Mouse (Mus musculus): ENCODE measurements around the gene Ifi35. TPM values are rescaled to one million over a fixed set of nuclear protein-coding genes. Genes with fewer than 3 reads are reported as not detected.
A peak's percentile ranks its signal among the peaks of the same experiment; 100 is the strongest.

Gene Ifi35
- 2.7 and 4.1 TPM in 2 replicates for polyA plus RNA-seq (2014; fragmentation: Nextera tagmentation; extraction: Ambion mirVana)

GRCm38 (mm10) chr11:101448274-101448746 lies at the start of gene Ifi35:
Gene Ifi35 (plus strand): TSS chr11:101448407.
- H3K4me3 ChIP-seq (ENCODE audit: low read depth, low read length): no peak within 1 kb of the TSS
- ATAC-seq (ENCODE audit: low FRiP score) (no peak), DNase-seq (ENCODE audit: low spot score, missing footprints) (no peak)
- peaks cover 12% of the 10 kb centered on the region; the same call in 1 of the 2 replicates for H3K36me3 ChIP-seq (ENCODE audit: control insufficient read depth, insufficient read depth, low read length)
- H3K9ac ChIP-seq (ENCODE audit: low read length): no peak within 1 kb of the TSS
- no peak within 1 kb of the TSS for H3K4me2 ChIP-seq
- no peak within 1 kb of the TSS for H3K27ac ChIP-seq (ENCODE audit: low read depth, low read length)
- no peaks in the 10 kb centered on the region for H3K27me3 ChIP-seq (ENCODE audit: control insufficient read depth, insufficient read depth, low read length)
- WGBS: 43% methylated on average over 10 of the region's 10 CpGs
- H3K9me3 ChIP-seq (ENCODE audit: control insufficient read depth, low read length): no peaks in the 10 kb centered on the region
- H3K4me1 ChIP-seq (ENCODE audit: control insufficient read depth, insufficient read depth, low read length): peaks cover 5% of the 10 kb centered on the region

DNA sequence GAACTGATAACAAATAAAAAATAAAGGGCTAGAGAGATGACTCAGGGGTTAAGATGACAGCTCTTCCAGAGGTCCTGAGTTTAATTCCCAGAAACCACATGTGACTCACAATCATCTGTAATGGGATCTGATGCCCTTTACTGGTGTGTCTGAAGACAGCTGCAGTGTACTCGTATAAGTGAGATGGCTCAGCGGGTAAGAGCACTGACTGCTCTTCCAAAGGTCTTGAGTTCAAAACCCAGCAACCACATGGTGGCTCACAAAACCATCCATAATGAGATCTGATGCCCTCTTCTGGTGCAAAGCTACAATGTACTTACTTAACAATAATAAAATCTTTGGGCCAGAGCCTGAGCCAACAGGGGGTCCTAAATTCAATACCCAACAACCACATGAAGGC lies 32.9 kb upstream of the Ifi35 start:
- DNase-seq (ENCODE audit: low spot score, missing footprints) (no peak), ATAC-seq (ENCODE audit: low FRiP score) (no peak)
- H3K27me3 ChIP-seq (ENCODE audit: control insufficient read depth, insufficient read depth, low read length): no peaks in the 10 kb centered on the region
- H3K9me3 ChIP-seq (ENCODE audit: control insufficient read depth, low read length): no peaks in the 10 kb centered on the region
- peaks cover 10% of the 10 kb centered on the region for H3K36me3 ChIP-seq (ENCODE audit: control insufficient read depth, insufficient read depth, low read length)
- no peak overlapping the region for H3K4me3 ChIP-seq (ENCODE audit: low read depth, low read length)
- peaks cover 5% of the 10 kb centered on the region for H3K4me1 ChIP-seq (ENCODE audit: control insufficient read depth, insufficient read depth, low read length)
- no peak overlapping the region for H3K4me2 ChIP-seq
- H3K9ac ChIP-seq (ENCODE audit: low read length): no peak overlapping the region
- no peak overlapping the region for H3K27ac ChIP-seq (ENCODE audit: low read depth, low read length)
- WGBS: 85% methylated on average over 2 of the region's 2 CpGs

GRCm38 (mm10) chr11:101416433-101417100 lies 31.6 kb upstream of the Ifi35 start:
- H3K4me3 ChIP-seq (ENCODE audit: low read depth, low read length): peak overlapping the region; percentile 87
- no peaks in the 10 kb centered on the region for H3K9me3 ChIP-seq (ENCODE audit: control insufficient read depth, low read length)
- H3K36me3 ChIP-seq (ENCODE audit: control insufficient read depth, insufficient read depth, low read length): peaks cover 2% of the 10 kb centered on the region; the same call in 1 of the 2 replicates
- 3% methylated on average over 11 of the region's 11 CpGs for WGBS
- peaks cover 5% of the 10 kb centered on the region for H3K4me1 ChIP-seq (ENCODE audit: control insufficient read depth, insufficient read depth, low read length)
- peak; percentile 63 for ATAC-seq (ENCODE audit: low FRiP score)
- H3K9ac ChIP-seq (ENCODE audit: low read length): peak overlapping the region; percentile 93
- H3K4me2 ChIP-seq: peak overlapping the region; percentile 85
- no peaks in the 10 kb centered on the region for H3K27me3 ChIP-seq (ENCODE audit: control insufficient read depth, insufficient read depth, low read length)
- no peak for DNase-seq (ENCODE audit: low spot score, missing footprints)
- peak overlapping the region; percentile 32; the same call in 1 of the 2 replicates for H3K27ac ChIP-seq (ENCODE audit: low read depth, low read length)

DNA sequence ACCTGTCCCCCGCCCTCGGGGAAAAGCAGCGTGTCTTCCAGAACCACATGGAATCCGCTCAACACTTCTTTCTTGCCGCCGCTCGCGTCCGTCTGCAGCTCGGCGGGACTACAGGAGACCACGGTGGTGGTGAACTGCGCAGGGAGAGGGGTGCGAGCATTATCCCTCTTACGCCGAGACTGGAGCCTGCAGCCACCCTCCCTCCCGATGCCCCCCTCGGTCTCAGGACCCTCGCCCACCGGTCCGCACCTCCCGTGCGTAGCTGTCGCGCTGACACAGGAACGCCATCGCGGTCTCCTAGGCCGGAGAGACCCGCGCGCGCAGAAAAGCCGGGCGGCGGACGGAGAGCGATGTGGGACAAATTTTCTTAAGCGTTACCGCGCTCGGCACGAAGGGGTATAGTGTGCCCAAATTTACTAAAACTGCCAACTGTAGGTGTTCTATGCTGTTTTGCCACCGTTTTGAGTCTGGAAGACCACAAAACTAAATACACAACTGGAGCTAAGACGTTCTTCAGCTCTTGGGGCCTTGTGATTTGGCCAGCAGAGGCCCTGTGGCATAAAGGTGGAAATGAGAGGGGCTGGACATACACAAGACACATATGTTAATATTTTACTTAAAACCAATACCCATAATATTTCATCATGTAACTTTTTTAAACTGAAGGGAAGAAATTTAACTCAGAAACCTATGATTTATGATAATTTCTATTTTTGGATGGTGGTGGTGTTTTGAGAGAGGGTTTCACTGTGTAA lies 30.9 kb upstream of the Ifi35 start, which contains the start of gene Aarsd1:
Gene Aarsd1 (minus strand): TSS at position 515 of the 755 bp plus-strand sequence.
- no peaks in the 10 kb centered on the region for H3K36me3 ChIP-seq (ENCODE audit: control insufficient read depth, insufficient read depth, low read length)
- peaks cover 5% of the 10 kb centered on the region for H3K4me1 ChIP-seq (ENCODE audit: control insufficient read depth, insufficient read depth, low read length)
- H3K27me3 ChIP-seq (ENCODE audit: control insufficient read depth, insufficient read depth, low read length): no peaks in the 10 kb centered on the region
- H3K4me3 ChIP-seq (ENCODE audit: low read depth, low read length): peak within 1 kb of the TSS; percentile 87
- H3K27ac ChIP-seq (ENCODE audit: low read depth, low read length): peak within 1 kb of the TSS; percentile 32; the same call in 1 of the 2 replicates
- ATAC-seq (ENCODE audit: low FRiP score): peak; percentile 83
- no peaks in the 10 kb centered on the region for H3K9me3 ChIP-seq (ENCODE audit: control insufficient read depth, low read length)
- H3K4me2 ChIP-seq: peak within 1 kb of the TSS; percentile 85
- DNase-seq (ENCODE audit: low spot score, missing footprints): peak; percentile 99
- peak within 1 kb of the TSS; percentile 93 for H3K9ac ChIP-seq (ENCODE audit: low read length)
- WGBS: under 1% methylated on average over 45 of the region's 45 CpGs

DNA sequence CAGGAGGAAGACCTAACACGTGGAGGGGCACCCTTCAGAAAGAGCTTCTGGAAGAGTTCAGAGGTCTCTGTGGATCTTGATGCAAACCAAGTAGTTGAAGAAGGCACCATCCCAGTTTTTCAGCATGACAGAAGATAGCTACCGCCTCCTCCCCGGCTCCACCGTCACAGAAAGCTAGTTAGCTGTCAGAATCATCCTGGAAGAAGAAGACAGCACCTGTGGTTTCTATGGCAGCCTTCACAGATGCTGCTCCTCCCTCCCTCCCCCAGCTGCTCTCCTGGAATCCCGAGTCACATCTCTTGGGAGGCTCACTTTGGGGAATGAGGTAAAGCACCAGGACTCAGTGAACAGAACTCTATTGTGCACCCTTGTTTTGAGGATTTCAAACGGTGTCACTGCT lies 29.2 kb upstream of the Ifi35 start:
- H3K9me3 ChIP-seq (ENCODE audit: control insufficient read depth, low read length): no peaks in the 10 kb centered on the region
- no peak overlapping the region for H3K27ac ChIP-seq (ENCODE audit: low read depth, low read length)
- H3K27me3 ChIP-seq (ENCODE audit: control insufficient read depth, insufficient read depth, low read length): 0 out of 2 replicates have a peak, but pooled peaks cover 4% of the 10 kb centered on the region
- no peak for DNase-seq (ENCODE audit: low spot score, missing footprints)
- no peak for ATAC-seq (ENCODE audit: low FRiP score)
- no peak overlapping the region for H3K4me3 ChIP-seq (ENCODE audit: low read depth, low read length)
- no peak overlapping the region for H3K4me2 ChIP-seq
- 60% methylated on average over 6 of the region's 6 CpGs for WGBS
- H3K36me3 ChIP-seq (ENCODE audit: control insufficient read depth, insufficient read depth, low read length): no peaks in the 10 kb centered on the region
- H3K9ac ChIP-seq (ENCODE audit: low read length): no peak overlapping the region
- H3K4me1 ChIP-seq (ENCODE audit: control insufficient read depth, insufficient read depth, low read length): peaks cover 6% of the 10 kb centered on the region

- Histone ChIP-seq H3K36me3 (ENCODE audit: control insufficient read depth, insufficient read depth, low read length) (no peaks in the 10 kb centered on the region), H3K4me3 (ENCODE audit: low read depth, low read length) (no peak overlapping the region), H3K4me2 (no peak overlapping the region), H3K27ac (ENCODE audit: low read depth, low read length) (no peak overlapping the region), H3K4me1 (ENCODE audit: control insufficient read depth, insufficient read depth, low read length) (peaks cover 10% of the 10 kb centered on the region), H3K9ac (ENCODE audit: low read length) (no peak overlapping the region), H3K9me3 (ENCODE audit: control insufficient read depth, low read length) (no peaks in the 10 kb centered on the region), H3K27me3 (ENCODE audit: control insufficient read depth, insufficient read depth, low read length) (0 out of 2 replicates have a peak, but pooled peaks cover 4% of the 10 kb centered on the region)
- DNase-seq (ENCODE audit: low spot score, missing footprints): no peak
- ATAC-seq (ENCODE audit: low FRiP score): no peak
- 27% methylated on average over 3 of the region's 3 CpGs for WGBS
Measured at GRCm38 (mm10) chr11:101419610-101420009, 28.6 kb upstream of the Ifi35 start.

DNA sequence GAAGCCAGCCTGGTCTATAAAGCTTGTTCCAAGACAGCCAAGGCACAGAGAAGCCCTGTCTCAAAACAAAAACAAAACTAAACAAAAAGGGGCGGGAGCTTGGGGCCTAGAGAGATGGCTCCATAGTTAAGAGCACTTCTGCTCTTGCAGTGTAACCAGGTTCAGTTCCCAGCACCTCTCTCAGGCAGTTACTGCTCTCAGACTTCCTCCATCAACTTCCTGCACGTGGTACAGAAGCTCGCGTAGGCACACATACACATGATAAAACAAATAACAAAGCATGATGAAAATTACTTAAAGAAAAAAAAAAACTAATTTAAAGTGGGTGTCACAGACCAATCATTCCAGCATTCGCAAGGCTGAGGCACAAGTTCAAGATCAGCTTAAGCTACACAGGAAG lies 28.1 kb upstream of the Ifi35 start:
- Histone ChIP-seq H3K4me1 (ENCODE audit: control insufficient read depth, insufficient read depth, low read length) (peaks cover 10% of the 10 kb centered on the region), H3K9me3 (ENCODE audit: control insufficient read depth, low read length) (no peaks in the 10 kb centered on the region), H3K9ac (ENCODE audit: low read length) (no peak overlapping the region), H3K4me2 (no peak overlapping the region), H3K4me3 (ENCODE audit: low read depth, low read length) (no peak overlapping the region), H3K27ac (ENCODE audit: low read depth, low read length) (no peak overlapping the region), H3K27me3 (ENCODE audit: control insufficient read depth, insufficient read depth, low read length) (0 out of 2 replicates have a peak, but pooled peaks cover 4% of the 10 kb centered on the region), H3K36me3 (ENCODE audit: control insufficient read depth, insufficient read depth, low read length) (no peaks in the 10 kb centered on the region)
- ATAC-seq (ENCODE audit: low FRiP score) (no peak), DNase-seq (ENCODE audit: low spot score, missing footprints) (no peak)
- WGBS: 89% methylated on average over 5 of the region's 5 CpGs

DNA sequence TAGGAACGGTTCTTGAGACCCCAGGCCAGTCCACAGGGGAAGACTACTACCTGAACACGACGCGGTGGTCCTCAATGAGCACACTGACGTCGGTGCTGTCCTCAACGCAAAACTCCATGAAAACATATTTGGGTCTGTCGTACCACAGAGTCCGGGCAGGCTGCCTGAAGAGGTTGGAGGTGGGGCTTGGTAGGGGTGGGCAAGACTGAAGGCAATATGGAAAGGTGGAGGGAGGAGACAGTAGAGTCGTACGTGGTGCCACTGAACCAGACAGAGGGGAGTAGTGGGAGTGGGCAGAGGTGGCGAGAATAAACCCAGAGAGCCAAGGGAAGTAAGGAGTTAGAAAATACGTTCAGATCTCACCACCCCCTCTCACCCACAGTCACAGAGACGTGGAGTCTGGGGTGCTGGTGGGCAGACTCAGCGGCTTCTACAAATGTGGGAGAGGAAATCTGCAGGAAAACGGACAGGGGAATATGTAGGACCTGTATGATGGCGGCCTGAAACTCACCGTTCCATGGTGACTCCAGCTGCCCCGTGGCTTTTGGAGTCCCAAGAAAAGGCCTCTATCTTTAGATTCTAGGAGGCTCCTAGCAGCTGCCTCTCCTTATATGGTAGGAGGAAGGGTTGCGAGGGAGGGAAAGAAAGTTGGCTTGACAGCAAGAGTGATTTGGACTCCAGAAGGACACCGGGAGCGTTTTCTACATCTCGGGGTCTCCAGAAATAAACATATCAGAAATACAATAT lies 23.9 kb upstream of the Ifi35 start, which contains the start of gene Gm27029:
Gene Gm27029 (minus strand): TSS at position 692 of the 747 bp plus-strand sequence.
- Histone ChIP-seq H3K9ac (ENCODE audit: low read length) (peak within 1 kb of the TSS; percentile 81), H3K4me1 (ENCODE audit: control insufficient read depth, insufficient read depth, low read length) (peaks cover 17% of the 10 kb centered on the region), H3K36me3 (ENCODE audit: control insufficient read depth, insufficient read depth, low read length) (no peaks in the 10 kb centered on the region), H3K4me3 (ENCODE audit: low read depth, low read length) (peak within 1 kb of the TSS; percentile 95), H3K27ac (ENCODE audit: low read depth, low read length) (peak within 1 kb of the TSS; percentile 51), H3K9me3 (ENCODE audit: control insufficient read depth, low read length) (no peaks in the 10 kb centered on the region), H3K4me2 (peak within 1 kb of the TSS; percentile 95), H3K27me3 (ENCODE audit: control insufficient read depth, insufficient read depth, low read length) (0 out of 2 replicates have a peak, but pooled peaks cover 4% of the 10 kb centered on the region)
- ATAC-seq (ENCODE audit: low FRiP score) (peak; percentile 43; the same call in 1 of the 2 replicates), DNase-seq (ENCODE audit: low spot score, missing footprints) (no peak)
- 5% methylated on average over 23 of the region's 23 CpGs for WGBS
